Mouse (Mus musculus) cerebellum, adult 9-10 months (tissue): ENCODE measurements around the gene Gm7682.
"Not testable (repeated sequence)": the region's sequence is repeated elsewhere in the genome, so short reads cannot be mapped to it uniquely, and the experiment has no call there.

Experiments used
- DNase-seq: peaks from one replicate; pipeline ENCODE4 v3.0.0; 2022

Gm7682 gene

GRCm38 (mm10) chr5:94445484-94445883, at the start of gene Gm7682:
Gm7682 (plus strand) TSS chr5:94445784.
- not testable (repeated sequence) for DNase-seq
